Mouse (Mus musculus): ENCODE data around the gene Gm21973. TPM values are rescaled to one million over a fixed set of nuclear protein-coding genes. Genes with fewer than 3 reads are reported as not detected.

Gm21973 gene
- polyA plus RNA-seq, 3 experiments from 2014 or later, result not detected

- ATAC-seq, result no peak
These were observed 75.2 kb downstream of the Gm21973 start for GRCm38 (mm10) chr15:10400415-10400814.

- ATAC-seq, result no peak
These were observed 84.7 kb downstream of the Gm21973 start for GRCm38 (mm10) chr15:10409842-10410241.

DNA sequence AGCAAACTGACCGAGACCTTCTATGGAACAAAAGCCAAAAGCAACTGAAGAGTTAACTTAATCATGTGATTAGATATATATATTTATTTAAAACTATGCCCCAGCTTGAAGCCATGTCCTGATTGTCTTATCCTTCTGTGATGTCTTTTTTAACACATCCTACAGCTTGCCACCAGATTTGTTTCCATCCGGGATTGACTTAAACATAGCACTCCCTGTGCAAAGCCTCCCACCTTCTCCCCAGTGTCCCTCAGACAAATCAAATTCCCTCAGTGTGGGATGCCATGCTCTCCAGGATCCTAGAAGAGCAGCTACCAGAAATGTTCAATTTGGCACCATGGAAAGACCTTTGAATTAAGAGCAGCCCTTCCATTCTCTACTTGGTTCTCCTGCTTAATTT is 85.7 kb downstream of the Gm21973 start:
- ATAC-seq, result no peak

GRCm38 (mm10) chr15:10413656-10414055 is 88.5 kb downstream of the Gm21973 start:
- no peak for ATAC-seq

DNA sequence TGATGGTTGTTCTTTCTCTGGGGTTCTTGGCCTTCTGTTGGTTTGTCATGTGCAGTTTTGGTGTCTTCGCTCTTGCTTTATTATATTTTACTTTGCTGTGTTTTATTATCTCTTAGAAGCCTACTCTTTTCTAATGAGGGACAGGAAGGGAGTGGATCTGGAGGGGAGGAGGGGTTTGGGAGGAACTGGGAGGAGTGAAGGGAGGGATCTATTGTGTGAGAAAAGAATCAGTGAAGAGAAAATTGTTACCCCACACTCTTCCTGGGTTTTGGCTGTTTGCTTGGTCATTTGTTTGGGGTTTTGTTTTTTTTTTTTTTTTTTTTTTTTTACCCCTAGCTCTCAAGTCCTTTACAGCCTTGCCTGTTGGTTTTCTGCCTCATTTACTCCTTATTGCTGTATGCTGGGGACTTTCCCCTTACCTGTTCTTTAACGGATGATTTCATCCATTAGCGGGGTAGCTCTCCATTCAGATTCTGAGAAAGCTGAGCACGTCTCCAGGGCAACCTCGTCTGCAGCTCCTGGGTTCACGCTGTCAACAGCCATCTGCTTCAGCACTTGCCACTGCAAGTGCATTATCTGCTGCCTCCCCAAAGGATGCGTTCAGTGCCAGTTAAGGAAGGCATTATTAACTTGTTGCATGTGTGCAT is 96.1 kb downstream of the Gm21973 start:
- ATAC-seq, result no peak

DNA sequence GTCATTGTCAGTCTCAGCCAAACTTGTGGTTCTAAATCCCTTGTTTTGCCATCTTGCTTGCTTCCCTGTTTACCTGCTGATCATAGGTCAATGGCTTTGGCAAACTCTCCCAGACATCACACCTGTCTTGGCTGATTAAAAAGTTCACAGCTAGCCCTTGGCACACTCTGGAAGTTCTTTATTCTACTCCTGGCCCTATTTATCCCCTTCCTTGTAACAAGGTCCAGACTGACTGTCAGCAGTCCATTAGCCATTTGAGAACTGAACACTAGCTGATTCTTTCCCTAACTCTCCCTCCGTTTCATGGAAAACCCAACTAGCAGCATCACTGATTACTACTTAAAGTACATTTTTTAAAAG is 96.6 kb downstream of the Gm21973 start:
- no peak for ATAC-seq

Other genes starting within 250 kb of the Gm21973 start
- gene Prlr, start 148.1 kb upstream of the Gm21973 start, polyA plus RNA-seq (2017; shearing (Covaris generic)), result under 1 TPM in 2 of 3 experiments, not detected in 1; 0.21 to 0.33 TPM
- not detected for gene Agxt2, start 33.2 kb downstream of the Gm21973 start, polyA plus RNA-seq (2017; shearing (Covaris generic))
- 10 to 100 TPM; 13.1 to 15.4 (median 15.0) TPM for gene Dnajc21, start 145.1 kb downstream of the Gm21973 start, polyA plus RNA-seq (2017; shearing (Covaris generic))
- 100 to 1,000 TPM; 128 to 160 (median 154) TPM for gene Brix1, start 160.6 kb downstream of the Gm21973 start, polyA plus RNA-seq (2017; shearing (Covaris generic))
- gene Rad1, start 160.6 kb downstream of the Gm21973 start, polyA plus RNA-seq (2017; shearing (Covaris generic)), result 10 to 100 TPM; 26.5 to 33.0 (median 26.6) TPM
- gene Ttc23l, start 233.3 kb downstream of the Gm21973 start, polyA plus RNA-seq (2017; shearing (Covaris generic)), result not detected

Data from inflammation-experienced regulatory T-cells, adult 6 months (primary cell).